Mouse (Mus musculus) hindlimb bud, embryonic 11.5 days (tissue): ENCODE results near the gene Hpcal4.

Experiments used
- DNase-seq: peaks from one replicate; pipeline ENCODE4 v3.0.0-alpha.2; 2012; ENCODE audit warnings: low read depth, low spot score; ENCODE audit errors: extremely low spot score

Hpcal4 gene

GRCm38 (mm10) chr4:123237386-123238266 is 54.6 kb downstream of the Hpcal4 start:
- no peak for DNase-seq

GRCm38 (mm10) chr4:123239361-123240203 is 56.6 kb downstream of the Hpcal4 start:
- DNase-seq: no peak
